Mouse (Mus musculus) ES-E14 (cell line): Measurements from ENCODE around the gene Slfn14. TPM values are rescaled to one million over a fixed set of nuclear protein-coding genes. Genes with fewer than 3 reads are reported as not detected.
A peak's percentile ranks its signal among the peaks of the same experiment; 100 is the strongest.
"Not testable (repeated sequence)": the region's sequence is repeated elsewhere in the genome, so short reads cannot be mapped to it uniquely, and the experiment has no call there.

Source experiments
- DNase-seq: peaks from one replicate; pipeline ENCODE4 v3.0.0-alpha.2; 2013; ENCODE audit warnings: low read depth, low spot score
- H3K27ac ChIP-seq: 2 replicates; pipeline ENCODE4 v1.5.1; 2012; ENCODE audit warnings: low read depth, mild to moderate bottlenecking, low read length, moderate library complexity, mixed read lengths; ENCODE audit not compliant: poor library complexity, insufficient read depth, severe bottlenecking
- H3K36me3 ChIP-seq: 2 replicates; pipeline ENCODE4 v1.6.1; 2012; ENCODE audit warnings: mild to moderate bottlenecking, low read length, moderate library complexity, mixed read lengths; ENCODE audit not compliant: control insufficient read depth, poor library complexity, insufficient read depth, severe bottlenecking
- H3K4me1 ChIP-seq, 2 experiments: fragments of 150-350 bp in 1 of 2; sonication (generic) in 1 of 2; 2 replicates each; pipeline ENCODE4 v1.6.1; 2012; ENCODE audit warnings: low read length in 2 of 2, mild to moderate bottlenecking in 1 of 2, mixed read lengths in 1 of 2; ENCODE audit not compliant: control insufficient read depth in 2 of 2, insufficient read depth in 2 of 2, poor library complexity in 1 of 2
- H3K4me3 ChIP-seq, 2 experiments: fragments of 150-350 bp in 1 of 2; sonication (generic) in 1 of 2; 2 replicates each; pipeline ENCODE4 v1.5.1; 2012; ENCODE audit warnings: low read length in 2 of 2, low read depth in 1 of 2, mild to moderate bottlenecking in 1 of 2, mixed read lengths in 1 of 2; ENCODE audit not compliant: insufficient read depth in 1 of 2, poor library complexity in 1 of 2, severe bottlenecking in 1 of 2
- H3K9ac ChIP-seq: 2 replicates; pipeline ENCODE4 v1.6.1; 2012; ENCODE audit warnings: low read depth, mild to moderate bottlenecking, low read length, mixed read lengths; ENCODE audit not compliant: poor library complexity, insufficient read depth, severe bottlenecking
- H3K9me3 ChIP-seq: fragments of 150-350 bp; sonication (generic); 2 replicates; pipeline ENCODE4 v1.6.1; 2012; ENCODE audit warnings: low read depth, mild to moderate bottlenecking, low read length; ENCODE audit not compliant: control insufficient read depth, insufficient read depth
- CHD2 ChIP-seq: IDR thresholded peaks from 2 replicates; pipeline ENCODE4 v1.6.1; 2014; ENCODE audit warnings: mild to moderate bottlenecking, low read depth, low read length, inconsistent platforms
- HCFC1 ChIP-seq: IDR thresholded peaks from 2 replicates; pipeline ENCODE4 v1.6.1; 2012; ENCODE audit warnings: low read length, inconsistent platforms, borderline replicate concordance; ENCODE audit not compliant: insufficient read depth
- MAFK ChIP-seq: IDR thresholded peaks from 2 replicates; pipeline ENCODE4 v1.6.1; 2014; ENCODE audit warnings: mild to moderate bottlenecking, low read depth, low read length, inconsistent platforms; ENCODE audit not compliant: insufficient read depth
- ZC3H11A ChIP-seq: IDR thresholded peaks from 2 replicates; pipeline ENCODE4 v1.6.1; 2012; ENCODE audit warnings: low read depth, mild to moderate bottlenecking, inconsistent platforms, low read length, borderline replicate concordance
- ZNF384 ChIP-seq: IDR thresholded peaks from 2 replicates; pipeline ENCODE4 v1.6.1; 2012; ENCODE audit warnings: low read depth, low read length, inconsistent platforms
- in situ Hi-C, 2 experiments: fragments of 600-800 bp; cut with MboI; formaldehyde crosslinking; loops; one replicate each; pipeline ENCODE4 v1.15.1; 2025; ENCODE audit warnings: low sequenced_read_pairs in 2 of 2, inconsistent platforms in 1 of 2; ENCODE audit not compliant: unreplicated experiment in 2 of 2
- total RNA-seq: library from RNA; depleted of rRNA; stranded (reverse); fragments of 300-350 nt; gene quantifications from 2 replicates; pipeline ENCODE4 v1.2.3, GENCODE M21; 2012; rRNA removed

The Slfn14 gene
- not detected in 2 replicates for total RNA-seq

DNA sequence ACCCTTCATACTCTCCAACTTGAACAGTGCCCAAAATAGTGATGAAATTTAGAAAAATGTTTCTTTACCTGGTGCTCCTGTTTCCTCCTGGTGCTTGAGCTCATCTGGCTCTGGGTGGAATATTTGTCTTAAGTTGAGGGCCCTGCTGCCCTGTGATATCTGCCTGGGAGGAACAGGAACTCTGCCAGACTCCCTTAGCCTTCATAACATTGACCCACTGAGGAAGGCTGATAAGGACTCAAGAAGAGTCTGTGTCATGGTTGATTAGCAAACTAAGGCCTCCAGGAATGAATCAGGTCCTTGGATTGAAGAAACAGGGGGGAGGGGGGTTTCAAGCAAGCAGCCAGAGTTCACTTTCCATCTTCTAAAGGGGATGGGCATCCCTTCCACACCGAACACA is at the start of gene Slfn14:
Gene Slfn14, minus strand, starts transcription at position 161 of the 400 bp plus-strand sequence.
- Histone ChIP-seq H3K36me3 (no peaks in the 10 kb centered on the region), H3K27ac (no peak within 1 kb of the TSS), H3K9me3 (no peaks in the 10 kb centered on the region), H3K4me3 (no peak within 1 kb of the TSS), H3K9ac (no peak within 1 kb of the TSS), H3K4me1 (peaks cover 0 to 2% of the 10 kb centered on the region in 2 experiments; a peak in 1 of 4 replicates)
- DNase-seq = no peak
- in situ Hi-C loops = no loop called here
- TF ChIP-seq ZC3H11A (no peak), CHD2 (no peak), HCFC1 (no peak), ZNF384 (no peak), MAFK (no peak)

DNA sequence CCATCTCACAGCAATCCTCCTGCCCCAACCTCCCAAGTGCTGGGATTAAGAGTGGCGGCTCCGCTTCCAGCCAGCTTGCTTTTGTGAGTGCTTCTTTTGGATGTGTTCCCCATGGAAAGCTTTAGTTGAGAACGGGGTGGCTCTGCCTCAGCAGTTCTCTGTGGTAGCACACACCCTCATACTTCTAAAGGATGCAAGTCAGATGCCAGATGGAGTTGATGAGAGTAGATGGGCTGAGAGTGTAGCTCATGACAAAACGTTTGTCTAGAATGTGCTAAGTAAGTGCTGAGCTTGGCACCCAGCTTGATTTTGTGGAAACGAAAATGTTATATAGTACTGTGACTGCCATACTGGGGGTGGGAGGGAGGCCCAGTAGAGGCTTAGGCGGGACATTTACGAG is 49.3 kb upstream of the Slfn14 start:
- in situ Hi-C loops = no loop called here
- no peak for TF ChIP-seq MAFK
- no peak for TF ChIP-seq ZC3H11A
- TF ChIP-seq HCFC1 = no peak
- TF ChIP-seq CHD2 = no peak
- TF ChIP-seq ZNF384 = no peak
- no peak overlapping the region for H3K27ac ChIP-seq
- H3K9ac ChIP-seq = no peak overlapping the region
- no peaks in the 10 kb centered on the region for H3K9me3 ChIP-seq
- no peak overlapping the region for H3K4me3 ChIP-seq
- H3K36me3 ChIP-seq = peaks cover 12% of the 10 kb centered on the region
- no peak for DNase-seq
- no peaks in the 10 kb centered on the region; a peak in 1 of 4 replicates for H3K4me1 ChIP-seq

DNA sequence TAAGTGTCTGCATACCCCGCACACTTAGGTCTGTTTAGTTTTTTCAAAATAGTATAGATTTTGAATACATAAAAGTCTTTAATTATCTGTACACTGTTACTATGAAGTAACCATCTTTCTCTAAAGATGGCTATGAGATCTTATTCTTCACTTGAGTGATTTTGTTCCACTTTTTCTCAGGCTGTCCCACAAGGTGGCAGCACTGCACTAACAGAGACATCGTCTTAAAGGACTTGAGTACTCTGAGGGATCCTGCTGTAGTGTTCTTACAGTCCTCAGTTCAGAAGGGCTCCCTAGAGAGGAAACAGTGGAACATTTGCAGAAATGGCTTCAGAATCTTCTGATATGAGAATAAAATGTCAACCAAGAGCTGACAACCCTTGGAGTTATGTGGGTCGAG is 40.9 kb upstream of the Slfn14 start:
- H3K36me3 ChIP-seq = peaks cover 2% of the 10 kb centered on the region
- DNase-seq = peak; percentile 62
- H3K9me3 ChIP-seq = no peaks in the 10 kb centered on the region; the same call in 1 of the 2 replicates
- TF ChIP-seq ZC3H11A = no peak
- TF ChIP-seq CHD2 = no peak
- TF ChIP-seq HCFC1 = no peak
- TF ChIP-seq ZNF384 = no peak
- TF ChIP-seq MAFK = no peak
- no peaks in the 10 kb centered on the region for H3K4me1 ChIP-seq
- H3K27ac ChIP-seq = no peak overlapping the region
- H3K4me3 ChIP-seq = no peak overlapping the region
- in situ Hi-C loops = loop anchor here (5.0 to 10.0 kb wide), 2 partner anchors 95 to 97 kb away; partner anchors contain the start of gene Gas2l2 (in 1 of the 2)
- no peak overlapping the region for H3K9ac ChIP-seq

DNA sequence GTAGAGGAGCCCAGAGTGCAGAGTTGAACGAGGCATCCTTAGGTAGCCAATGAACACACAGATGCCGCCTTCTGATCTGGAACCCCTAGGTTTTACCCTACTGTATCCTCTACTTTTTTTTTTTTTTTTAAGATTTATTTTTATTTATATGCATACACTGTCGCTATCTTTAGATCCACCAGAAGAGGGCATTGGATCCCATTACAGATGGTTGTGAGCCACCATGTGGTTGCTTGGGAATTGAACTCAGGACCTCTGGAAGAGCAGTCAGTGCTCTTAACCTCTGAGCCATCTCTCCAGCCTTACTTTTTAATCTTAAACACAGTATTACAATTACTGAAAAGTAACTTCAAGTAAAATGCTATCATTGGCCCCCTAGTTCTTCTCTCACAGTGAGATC is 40.2 kb upstream of the Slfn14 start:
- H3K4me3 ChIP-seq, DNase-seq, H3K9me3 ChIP-seq, H3K4me1 ChIP-seq, H3K9ac ChIP-seq, H3K36me3 ChIP-seq, H3K27ac ChIP-seq: not testable (repeated sequence)
- in situ Hi-C loops = loop anchor here (5.0 to 10.0 kb wide), 2 partner anchors 96 to 98 kb away; partner anchors contain the start of gene Gas2l2 (in 1 of the 2)

DNA sequence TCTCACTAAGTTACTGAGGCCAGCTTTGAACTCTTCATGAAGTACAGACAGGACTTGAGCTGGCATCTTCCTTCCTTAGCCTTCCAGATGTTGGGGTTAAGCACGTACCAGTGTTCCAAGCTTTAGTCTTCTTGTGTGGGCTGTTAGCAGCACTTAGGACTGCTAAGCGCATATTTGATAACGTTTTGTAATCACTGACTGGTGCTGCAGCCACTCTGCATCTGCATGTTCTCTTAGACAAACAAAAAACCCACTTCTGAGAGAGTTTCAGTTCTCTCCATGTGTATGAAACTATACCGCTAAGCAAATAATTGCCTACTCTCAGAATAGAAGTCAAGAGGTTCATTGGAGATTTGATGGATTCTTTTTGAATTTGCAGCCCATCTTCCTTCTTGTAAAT is 32.5 kb upstream of the Slfn14 start:
- Histone ChIP-seq H3K9ac (no peak overlapping the region), H3K27ac (no peak overlapping the region), H3K9me3 (no peaks in the 10 kb centered on the region; the same call in 1 of the 2 replicates), H3K36me3 (peaks cover 10% of the 10 kb centered on the region), H3K4me3 (no peak overlapping the region), H3K4me1 (no peaks in the 10 kb centered on the region)
- DNase-seq = no peak
- TF ChIP-seq ZNF384 (no peak), ZC3H11A (no peak), MAFK (no peak), HCFC1 (no peak), CHD2 (no peak)
- in situ Hi-C loops = no loop called here
